Mouse (Mus musculus) inflammation-experienced regulatory T-cells, adult 6 months (primary cell): ENCODE measurements at regions not wholly inside any gene's neighbourhood (a gene's known extent, or its start where the extent isn't known, plus 50 kb on each side); places are given as distances from the start of the nearest gene placed in this dataset.

Source experiments
- ATAC-seq: one replicate; pipeline ENCODE4 v1.8.0; 2017

DNA sequence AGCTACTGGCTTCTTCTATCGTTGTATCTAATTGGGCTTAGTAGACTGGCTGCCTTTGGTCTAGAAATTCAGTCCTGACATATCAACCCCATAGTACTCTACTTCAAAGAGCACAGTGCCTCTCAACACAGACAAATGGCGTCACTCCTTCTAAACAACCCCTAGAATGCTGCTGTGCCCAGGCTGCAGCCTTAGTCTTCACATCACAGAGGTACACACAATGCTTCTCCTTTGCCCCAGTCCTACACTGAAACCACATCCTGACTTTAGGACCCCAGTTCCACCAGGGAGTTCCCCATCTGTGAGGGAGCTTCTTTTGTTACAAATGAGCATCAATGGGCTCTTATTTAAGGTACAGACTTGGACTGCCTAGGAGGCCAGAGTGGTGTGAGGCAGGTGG, 312.6 kb downstream of the Cd83 start:
- peak; percentile 35 for ATAC-seq

DNA sequence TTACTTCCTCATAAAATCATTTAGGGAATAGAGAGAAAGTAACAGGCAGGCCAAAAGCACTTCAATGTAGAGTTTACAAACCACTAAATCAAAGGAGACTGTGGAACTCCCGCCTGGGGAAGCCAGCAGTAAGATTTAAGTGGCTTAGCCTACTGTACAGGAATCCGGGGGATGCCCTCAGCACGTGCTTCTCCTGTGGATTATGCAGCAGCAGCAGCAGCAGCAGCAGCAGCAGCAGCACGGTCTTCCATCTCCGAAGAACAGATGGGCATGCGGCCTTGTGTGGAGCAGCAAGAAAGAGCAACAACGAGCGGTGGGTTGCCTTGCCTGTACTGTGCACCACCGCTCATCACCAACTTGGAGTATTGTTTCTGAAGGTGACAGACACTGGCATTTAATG, 314.9 kb downstream of the Cd83 start:
- ATAC-seq: no peak

DNA sequence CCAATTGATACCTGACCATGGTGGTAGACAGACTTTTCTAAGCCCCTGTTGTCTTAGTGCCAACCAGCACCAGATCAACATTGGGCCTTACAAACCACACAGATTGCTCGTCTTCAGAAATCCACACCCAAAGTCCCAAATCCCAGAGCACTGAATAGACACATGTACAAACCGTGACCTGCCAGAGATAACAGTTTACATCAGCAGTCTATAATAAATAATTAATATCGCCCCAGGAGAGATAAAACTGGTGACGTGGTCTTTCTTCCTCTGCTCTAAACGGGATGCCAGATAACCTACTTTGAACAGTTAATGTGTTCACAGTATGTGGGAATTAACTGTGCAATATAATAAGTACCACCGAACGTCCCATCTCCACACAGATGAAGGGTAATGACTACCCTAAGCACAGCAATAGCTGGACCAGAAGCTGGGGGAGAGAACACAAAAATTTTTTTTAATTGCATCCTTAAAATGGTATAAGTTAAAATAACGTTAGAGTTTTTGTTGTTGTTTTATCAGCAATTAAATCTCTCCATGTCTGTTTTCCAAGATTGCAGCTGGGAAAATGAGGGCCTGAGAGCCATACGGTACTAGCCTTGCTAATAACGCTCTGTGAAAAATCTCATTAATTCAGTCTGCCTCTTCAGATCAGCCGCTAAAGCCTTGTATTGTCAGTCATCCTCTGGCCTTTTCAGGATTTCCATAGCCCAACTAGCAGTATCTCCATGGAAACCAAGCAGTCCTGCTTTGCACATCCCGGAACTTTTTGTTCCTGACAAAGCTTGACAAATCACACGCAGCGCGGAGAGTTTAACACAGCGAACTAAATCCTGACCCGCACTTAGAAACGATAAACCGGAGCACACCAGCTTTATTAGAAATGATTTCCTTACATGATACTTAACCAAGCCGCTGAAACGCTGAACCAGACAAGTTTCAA, 315.8 kb downstream of the Cd83 start:
- ATAC-seq: no peak

DNA sequence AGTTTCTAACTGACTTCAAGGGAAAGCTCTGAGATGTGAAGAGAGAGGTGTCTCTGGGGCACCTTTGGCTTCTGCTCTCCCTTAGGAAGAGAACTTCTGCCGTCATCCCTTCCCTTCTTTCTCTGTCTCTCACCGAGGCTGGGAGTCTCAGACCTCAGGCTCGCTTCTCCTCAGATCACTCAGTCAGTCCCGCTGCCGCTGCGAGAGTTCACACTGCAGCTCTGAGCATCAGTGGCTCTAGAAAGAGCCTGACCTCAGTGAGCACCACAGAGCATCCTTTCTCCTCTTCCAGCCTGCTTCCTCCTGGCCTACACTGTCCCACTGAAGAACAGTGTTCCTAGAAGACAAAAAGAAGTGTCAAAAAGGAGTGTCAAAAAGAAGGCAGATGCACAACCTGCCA, 316.6 kb downstream of the Cd83 start:
- no peak for ATAC-seq

DNA sequence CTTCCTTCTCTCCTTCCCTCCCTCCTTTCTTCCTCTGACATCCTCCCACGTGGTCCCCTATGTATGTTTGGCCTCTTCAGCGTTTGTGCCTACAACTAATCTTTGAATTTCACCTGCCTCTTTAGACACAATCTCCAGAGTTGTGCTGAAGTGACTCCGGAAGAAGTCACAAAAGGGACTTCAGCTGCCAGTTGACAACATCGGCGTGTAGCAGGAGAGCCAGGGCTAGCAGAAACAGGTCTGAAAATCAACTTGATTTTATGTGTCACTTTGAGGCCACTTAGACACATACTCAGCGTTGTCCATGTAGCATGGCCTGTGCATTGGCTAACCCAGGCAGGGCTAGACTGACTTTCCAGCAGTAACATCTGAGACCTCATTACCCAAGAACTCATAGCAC, 317.2 kb downstream of the Cd83 start:
- no peak for ATAC-seq

DNA sequence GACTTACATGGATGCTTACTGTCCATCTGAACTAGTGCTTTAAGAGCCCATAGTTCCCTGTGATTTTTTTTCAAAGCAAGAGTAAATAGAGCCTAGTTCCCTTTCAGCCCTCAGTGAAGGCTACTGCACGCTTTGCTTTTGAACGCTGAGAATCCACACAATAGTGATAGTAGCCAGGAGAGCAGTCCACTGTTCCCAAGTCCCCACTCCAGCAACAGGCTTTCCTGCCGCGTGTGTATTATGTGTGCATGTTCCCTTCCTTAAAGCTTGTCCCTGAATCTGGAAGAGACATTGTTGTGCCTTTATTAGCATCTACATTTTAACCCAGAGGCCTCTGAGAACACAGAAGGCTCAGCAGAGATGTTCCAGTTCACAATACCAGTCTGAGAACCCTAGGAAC, 317.7 kb downstream of the Cd83 start:
- no peak for ATAC-seq

DNA sequence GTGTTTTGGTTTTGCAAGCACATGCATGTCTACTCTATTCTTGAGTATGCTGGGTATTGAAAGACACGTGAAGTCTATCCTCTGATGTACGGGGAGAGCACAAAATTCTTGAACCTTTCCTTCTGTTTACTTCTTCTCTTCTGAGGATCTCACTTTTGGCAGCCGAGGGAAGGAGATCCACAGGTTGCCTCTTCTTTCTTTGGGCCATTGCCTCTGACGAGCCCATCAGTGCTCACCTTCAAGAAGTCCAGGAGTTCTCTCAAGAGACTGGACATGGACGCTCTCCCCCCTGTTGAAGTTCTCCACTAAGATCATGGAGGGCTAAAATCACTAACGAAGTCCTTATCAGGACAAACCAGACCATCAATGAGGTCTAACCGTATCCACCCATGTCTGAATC, 318.8 kb downstream of the Cd83 start:
- ATAC-seq: no peak

DNA sequence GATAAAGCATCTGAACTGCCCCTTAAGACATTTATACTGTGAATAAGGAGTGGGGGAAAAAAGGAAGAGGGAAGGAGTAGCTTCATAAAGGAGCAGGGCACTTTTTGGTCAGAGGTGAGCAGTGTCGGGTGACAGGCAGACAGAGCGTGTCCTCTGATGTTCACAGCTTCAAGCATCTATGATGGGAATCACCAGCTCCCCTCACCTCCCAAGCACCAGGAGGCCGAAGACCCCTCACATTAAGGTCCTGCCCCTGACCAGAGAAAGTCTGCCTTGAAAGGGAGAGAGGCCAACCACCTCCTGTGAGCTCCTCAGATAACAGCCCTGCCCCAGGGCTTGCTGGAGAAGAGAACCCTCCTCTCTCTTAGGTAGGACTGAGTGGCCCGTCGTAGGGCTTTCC, 320.6 kb downstream of the Cd83 start:
- ATAC-seq: no peak

DNA sequence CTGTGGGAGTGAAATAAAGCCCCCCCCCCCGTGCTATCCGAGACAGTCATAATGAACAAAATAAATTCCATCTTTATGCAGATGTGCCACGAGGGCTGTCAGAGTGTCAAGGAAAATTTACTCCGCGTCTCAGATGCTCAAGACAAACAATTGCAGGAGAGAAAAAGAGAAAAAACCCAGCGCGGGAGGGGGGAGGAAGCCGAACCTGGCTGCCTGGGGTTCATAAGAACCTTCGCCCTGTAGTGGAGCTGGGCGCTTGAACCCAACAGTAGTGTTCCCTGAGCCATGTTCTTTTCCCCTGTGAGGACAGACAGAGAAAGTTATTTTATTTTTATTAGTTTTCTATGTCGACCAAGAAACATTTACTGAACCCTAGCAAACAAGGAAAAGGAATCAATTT, 324.1 kb downstream of the Cd83 start:
- ATAC-seq: no peak

DNA sequence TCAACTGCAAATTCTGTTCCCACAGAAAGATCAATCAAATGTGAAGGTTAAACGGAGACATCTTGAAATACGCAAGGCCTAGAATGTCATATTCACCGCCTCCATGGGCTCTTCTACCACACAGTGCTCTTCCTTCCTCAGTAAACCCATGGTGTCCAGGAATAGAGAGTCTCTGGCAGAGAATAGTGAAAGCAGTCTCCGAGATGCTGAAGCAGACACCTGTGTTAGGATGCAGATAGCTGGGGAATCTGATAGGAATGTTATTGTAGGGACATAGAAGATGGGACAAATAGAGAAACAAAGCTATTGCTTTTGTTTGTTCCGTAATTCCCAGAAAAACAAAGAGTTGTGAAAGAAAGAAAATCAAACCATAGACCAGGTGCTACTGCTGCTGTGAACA, 328.5 kb downstream of the Cd83 start:
- ATAC-seq: no peak

DNA sequence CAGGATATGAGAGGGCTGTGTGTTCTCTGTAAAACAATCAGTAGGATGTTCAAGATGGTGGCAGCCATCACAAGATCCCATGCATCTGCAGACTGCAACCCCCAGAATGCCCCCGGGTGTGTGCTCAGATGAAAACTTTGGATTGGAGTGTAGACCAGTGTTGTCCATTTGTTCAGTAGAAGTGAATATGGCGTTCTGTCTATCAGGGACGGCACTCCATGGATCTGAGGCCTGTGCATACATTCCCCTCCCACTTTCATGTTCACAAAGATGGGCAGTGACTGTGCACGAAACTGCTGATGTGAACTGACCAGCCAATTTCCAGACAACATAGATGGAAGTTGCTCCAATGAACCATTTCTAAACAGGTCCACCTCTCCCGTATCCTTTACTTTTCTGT, 330.3 kb downstream of the Cd83 start:
- no peak for ATAC-seq

DNA sequence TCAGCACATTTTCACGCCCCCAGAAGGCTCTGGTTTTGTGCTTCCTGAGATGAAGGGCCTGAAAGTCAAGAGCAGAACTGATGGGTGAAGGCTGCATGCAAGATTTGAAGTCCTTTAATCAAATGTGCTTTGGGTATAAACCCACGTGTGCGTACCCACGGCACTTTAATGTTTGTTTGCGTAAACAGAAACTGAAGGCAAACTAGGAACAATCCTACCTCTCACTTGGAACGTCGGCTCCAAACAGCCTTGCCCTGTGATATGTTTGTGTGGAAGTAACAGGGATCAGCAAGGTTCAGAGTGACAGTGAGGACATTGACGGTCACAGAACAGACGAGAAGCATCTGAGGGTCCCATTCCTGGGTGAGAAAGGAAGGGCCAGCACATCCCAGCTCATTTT, 333.3 kb downstream of the Cd83 start:
- no peak for ATAC-seq

DNA sequence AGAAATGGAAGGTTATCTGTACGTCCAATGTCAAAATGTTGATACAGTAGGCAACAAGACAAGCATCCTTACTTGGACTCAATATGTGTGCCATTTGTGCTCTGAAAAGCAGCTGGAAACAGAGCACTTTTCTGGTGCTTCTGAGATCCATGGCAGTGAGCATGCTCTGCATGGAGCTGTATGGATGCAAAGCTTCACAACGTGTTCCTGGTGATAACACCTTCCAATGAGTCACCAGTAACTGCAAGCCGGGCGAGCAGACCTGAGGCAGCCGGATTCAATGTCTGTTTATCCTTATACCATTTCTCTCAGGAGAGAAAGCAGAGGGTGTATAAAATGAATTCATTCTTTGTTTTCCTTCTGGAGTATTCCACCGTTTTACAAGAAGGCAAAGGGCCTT, 334.3 kb downstream of the Cd83 start:
- no peak for ATAC-seq

DNA sequence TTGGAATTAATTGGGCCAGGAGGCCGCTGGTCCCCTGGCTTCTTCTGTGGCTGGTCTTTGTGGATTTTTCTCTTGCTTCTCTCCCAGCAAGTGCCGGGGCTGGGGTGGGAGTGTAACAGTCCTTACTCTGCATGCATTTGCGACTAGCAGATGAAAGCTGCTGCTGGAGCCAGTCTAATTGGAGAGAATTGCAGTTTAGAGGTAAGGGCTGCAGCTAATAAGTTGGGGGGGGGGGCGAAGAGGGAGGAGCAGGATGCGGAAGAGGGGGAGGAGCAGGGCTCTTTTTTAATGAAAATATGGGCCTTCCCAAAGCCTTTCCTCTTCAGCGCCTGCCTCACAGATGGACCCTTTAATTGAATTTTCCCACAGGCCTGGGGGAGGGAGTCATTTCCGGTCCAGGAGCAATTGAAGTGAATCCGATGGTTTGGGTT, 336.7 kb downstream of the Cd83 start:
- ATAC-seq: no peak

DNA sequence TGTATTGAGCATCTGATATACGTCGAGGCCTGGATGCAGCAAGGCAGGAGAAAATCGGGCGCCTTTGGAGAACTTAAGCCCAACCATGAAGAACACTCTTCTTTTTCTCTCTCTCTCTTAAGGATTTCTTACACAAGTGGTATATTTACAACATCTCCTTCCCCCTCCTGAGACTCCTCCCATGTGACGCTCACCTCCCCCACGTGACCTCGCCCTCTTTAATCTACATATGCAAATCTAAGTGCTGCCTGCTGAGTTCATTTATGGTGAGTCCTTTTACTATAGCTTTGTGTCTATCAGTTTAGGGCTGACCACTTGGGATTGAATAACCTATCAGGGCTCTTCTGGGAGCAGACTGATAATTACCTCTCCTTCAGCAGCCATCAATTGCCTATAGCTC, 337.4 kb downstream of the Cd83 start:
- ATAC-seq: no peak

DNA sequence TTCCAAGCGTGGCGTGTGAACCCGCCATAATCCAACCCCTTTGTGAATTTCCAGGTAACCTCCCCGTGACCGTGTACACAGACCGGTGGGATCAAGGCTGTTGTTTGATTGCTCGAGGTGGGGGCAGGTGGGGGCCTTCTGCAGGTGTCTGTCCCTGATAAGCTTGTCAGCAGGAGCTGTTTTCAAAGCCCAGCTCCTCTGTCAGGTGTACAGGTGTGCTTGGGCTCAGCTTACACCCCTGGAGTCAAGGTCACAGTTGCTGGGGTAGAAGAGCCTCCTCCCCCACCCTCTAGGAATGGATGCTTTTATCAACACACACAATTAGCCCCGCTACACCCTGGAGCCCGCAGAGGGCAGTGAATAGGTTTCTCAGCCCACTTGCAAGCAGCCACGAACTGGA, 341.6 kb downstream of the Cd83 start:
- ATAC-seq: no peak

DNA sequence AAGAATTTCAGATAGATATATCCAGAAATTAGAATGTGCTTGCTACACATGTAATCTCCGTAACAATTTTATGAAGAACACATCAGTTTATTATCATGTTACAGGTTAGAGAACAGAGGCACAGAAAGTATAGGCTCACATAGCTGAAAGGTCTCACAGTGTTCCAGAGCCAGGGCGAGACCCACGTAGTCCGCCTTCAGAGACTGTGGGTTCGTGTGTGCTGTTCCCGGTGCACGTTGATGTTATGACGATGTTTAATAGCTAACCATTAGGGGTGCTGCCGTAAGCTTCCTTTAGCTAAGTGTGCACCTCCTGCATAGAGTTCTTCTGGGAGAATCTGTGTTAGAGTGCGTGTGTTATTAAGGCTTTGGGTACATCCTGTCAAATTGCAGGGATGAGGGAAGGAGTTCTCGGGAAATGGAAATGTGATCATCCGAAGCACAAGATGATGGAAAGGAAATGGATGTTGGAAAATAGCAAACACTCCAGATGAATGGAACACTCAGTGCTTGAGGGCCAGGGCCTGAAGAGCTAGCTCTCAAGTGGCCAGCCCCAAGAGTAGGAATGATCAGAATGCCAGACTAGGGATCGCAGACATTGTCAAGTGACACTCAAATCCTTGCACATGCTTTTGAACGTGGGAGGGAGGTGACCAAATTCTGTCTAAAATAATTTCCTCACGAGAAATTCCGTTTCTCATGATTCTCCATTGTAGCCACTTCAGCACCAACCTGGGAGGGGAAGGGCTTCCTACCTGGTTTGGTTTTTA, 344.1 kb downstream of the Cd83 start:
- no peak for ATAC-seq

DNA sequence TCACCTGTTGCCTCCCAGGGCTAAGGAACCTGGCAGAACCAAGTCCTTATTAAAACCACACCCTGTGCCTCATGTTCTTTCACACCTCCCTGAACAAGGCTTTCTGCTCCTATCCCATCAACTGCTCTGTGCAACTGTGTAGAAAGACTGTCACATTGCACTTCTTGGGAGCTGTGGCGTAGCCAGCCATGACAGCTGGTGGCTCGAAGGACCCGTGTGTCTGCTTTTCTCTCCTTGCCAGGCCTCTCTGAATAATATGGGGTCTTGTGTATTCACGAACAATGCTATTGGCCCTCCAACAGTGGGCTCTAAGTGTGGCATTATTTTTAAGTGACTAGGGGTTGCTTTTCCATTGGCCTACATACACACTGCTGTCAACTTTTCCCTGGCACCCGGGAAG, 347.3 kb downstream of the Cd83 start:
- no peak for ATAC-seq

DNA sequence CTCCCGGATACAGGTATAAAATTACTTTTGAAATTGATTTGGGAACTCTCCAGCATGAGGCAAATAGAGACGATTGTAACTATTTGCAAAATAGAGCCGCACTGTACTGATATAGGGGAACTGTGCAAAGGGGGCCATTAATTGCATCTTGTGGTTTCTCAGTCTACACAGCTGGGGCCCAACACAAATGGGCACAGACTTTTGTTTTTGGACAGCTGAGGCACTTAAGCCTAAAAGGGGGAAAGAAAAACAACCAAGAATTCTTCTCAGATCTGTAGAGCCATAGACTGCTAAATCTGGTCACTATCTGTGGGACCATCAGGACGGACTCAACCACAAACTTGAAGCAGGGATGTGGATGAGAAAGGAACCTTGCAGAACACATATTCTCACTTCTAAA, 347.9 kb downstream of the Cd83 start:
- no peak for ATAC-seq

DNA sequence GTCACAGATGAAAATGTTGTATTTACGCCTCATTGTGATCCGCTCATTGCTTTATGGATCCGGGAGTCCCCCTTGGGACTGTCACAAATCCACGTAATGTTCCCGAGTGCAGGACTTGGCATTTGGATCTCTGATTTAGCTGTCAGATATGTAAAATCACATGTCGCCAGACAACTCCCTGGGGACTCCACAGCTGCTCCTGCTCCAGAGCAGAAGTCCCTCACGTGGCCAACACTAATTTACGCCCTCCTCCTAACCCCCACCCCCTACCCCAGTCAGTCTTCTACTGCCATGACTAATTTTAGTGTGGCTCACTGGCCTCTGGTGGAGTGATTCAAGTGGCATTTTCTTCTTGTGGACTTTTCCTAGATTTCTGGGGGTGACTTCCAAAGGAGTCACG, 348.9 kb downstream of the Cd83 start:
- no peak for ATAC-seq

DNA sequence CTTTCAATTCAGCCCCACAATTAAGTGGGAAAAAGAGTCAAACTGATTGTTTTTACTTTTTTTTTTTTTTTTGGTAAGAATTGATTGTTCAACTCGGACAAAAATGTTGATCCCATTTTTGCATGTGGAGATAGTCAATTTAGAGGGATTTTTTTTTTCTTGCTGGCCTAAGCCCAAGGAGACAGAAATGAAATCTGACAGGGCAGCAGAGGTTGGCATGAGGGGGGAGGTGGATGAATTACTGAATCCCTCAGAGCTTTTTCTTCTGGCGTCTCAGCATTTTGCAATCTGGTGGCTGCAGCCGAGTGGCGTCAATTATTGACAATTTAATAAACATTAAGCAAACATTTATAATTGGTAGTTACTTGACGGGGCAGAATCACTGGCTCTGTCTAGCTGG, 356.6 kb downstream of the Cd83 start:
- ATAC-seq: no peak

DNA sequence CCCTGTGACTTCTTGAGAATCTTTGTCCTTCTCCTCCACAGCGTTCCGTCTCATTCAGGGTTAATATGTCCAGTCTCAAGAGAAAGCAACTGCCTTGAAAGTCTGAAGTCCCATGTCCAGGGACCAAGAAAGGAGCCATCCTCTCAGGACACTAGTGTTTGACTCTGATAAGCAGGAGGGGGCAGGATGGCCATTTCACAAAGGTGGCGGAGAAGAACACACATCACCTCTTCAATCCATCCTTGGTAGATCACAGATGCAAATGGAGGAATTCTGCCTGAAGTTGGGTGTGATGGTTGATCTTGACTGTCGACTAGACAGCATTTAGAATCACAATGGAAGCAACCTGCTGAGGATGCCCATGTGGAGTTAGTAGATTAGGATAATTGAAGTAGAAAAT, 360.9 kb downstream of the Cd83 start:
- no peak for ATAC-seq

DNA sequence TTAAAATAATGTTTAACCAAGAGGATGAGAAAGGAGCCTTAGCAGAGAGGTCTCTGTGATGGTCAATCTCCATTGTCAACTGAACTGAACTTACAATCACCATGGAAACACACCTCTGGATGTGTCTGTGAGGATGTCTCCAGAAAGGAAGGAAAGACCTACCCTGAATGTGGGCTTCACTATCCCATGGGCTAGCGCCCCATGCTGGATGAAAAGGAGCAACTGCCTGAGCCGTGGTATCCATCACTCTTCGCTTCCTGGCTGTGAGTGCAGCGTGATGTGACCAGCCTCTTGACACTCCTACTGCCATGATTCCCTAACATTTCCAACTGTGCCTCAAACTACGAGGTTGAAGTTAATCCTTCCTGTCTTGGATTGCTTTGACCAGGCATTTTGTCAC, 363.3 kb downstream of the Cd83 start:
- ATAC-seq: no peak

DNA sequence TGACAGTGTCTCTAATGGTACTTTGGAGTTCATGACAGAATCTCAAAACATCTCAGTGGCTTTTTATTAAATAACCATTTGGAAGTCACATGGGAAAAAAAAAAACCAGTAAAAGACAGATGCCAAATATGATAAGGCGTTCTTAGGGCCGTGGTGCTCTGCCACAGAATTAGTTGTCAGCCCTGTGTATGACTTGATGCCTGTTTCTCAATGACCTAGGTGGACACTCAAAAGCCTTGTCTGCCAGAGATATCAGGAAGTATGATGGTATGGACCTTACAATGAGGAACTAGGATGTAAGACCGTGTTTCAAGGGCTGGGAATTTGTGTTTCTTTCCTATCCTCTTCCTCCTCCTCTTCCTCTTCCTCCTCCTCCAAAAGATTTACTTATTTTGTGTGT, 364.9 kb downstream of the Cd83 start:
- ATAC-seq: no peak
